Mouse (Mus musculus) spleen, adult 2 months (tissue): ENCODE results near the gene Casc1.

ENCODE experiments used
- CTCF ChIP-seq: fragments of 200-500 bp; IDR thresholded peaks from 2 replicates; pipeline ENCODE4 v1.5.1; 2011; ENCODE audit warnings: mild to moderate bottlenecking, inconsistent platforms; ENCODE audit not compliant: insufficient read depth, insufficient read length, insufficient replicate concordance; ENCODE audit errors: extremely low read depth
- POLR2A ChIP-seq: fragments of 200-500 bp; IDR thresholded peaks from 2 replicates; pipeline ENCODE4 v1.6.1; 2011; ENCODE audit warnings: low read depth, low read length, inconsistent platforms

- no peak for TF ChIP-seq CTCF
- TF ChIP-seq POLR2A, result no peak
Measured at GRCm38 (mm10) chr6:145139776-145140475, 70.9 kb downstream of the Casc1 start.
